Mouse (Mus musculus): ENCODE measurements around the gene Il21r. TPM values are rescaled to one million over a fixed set of nuclear protein-coding genes. Genes with fewer than 3 reads are reported as not detected.

The Il21r gene
- total and polyA plus RNA-seq, 3 experiments: 103 to 252 (median 142) TPM

- Histone ChIP-seq H3K9ac (ENCODE audit: insufficient read depth, low read depth) (no peak overlapping the region), H3K4me3 (replicated peaks in 1 of 3; ENCODE audit: low read depth in 2 of 3, low read length in 2 of 3, poor library complexity in 1 of 3) (no peak overlapping the region), H3K9me3 (replicated peaks; ENCODE audit: low read length) (no peaks in the 10 kb centered on the region), H3K4me1 (ENCODE audit: control insufficient read depth in 1 of 2, insufficient read depth in 2 of 2) (no peaks in the 10 kb centered on the region), H3K27me3 (replicated peaks) (no peaks in the 10 kb centered on the region), H3K27ac (ENCODE audit: insufficient read depth, low read depth) (no peak overlapping the region), H3K4me2 (ENCODE audit: insufficient read depth, low read depth, poor library complexity, severe bottlenecking) (no peak overlapping the region), H3K36me3 (replicated peaks in 1 of 2; ENCODE audit: control insufficient read depth in 1 of 2, insufficient read depth in 1 of 2, low read length in 1 of 2) (peaks cover 76 to 92% of the 10 kb centered on the region in 2 experiments), H3K79me2 (replicated peaks; ENCODE audit: control insufficient read depth, extremely low read depth, insufficient read depth, poor library complexity, severe bottlenecking) (no peaks in the 10 kb centered on the region)
- dilution Hi-C loops (cut with MboI; ENCODE audit: extremely low pct_ligation_motif_present, extremely low pct_unique_long_range_greater_than_20kb, low sequenced_read_pairs) (no loop called here), in situ Hi-C loops (cut with MboI; ENCODE audit: low pct_ligation_motif_present, low pct_unique_long_range_greater_than_20kb, low sequenced_read_pairs) (no loop called here)
- DNase-seq (ENCODE audit: extremely low read depth): no peak
- TF ChIP-seq ZNF384 (IDR thresholded peaks at IDR 0.05; ENCODE audit: low read depth, low read length): no peak
- TF ChIP-seq TBP (conservative IDR thresholded peaks at IDR 0.05; ENCODE audit: low read depth, low read length): no peak
- no peak for TF ChIP-seq MAZ (IDR thresholded peaks at IDR 0.05; ENCODE audit: low read depth, low read length)
- TF ChIP-seq IRF4 (IDR thresholded peaks at IDR 0.05; ENCODE audit: low read depth, low read length): no peak
- no peak for TF ChIP-seq JUND (conservative IDR thresholded peaks at IDR 0.05; ENCODE audit: low read depth, low read length)
- no peak for TF ChIP-seq CHD1 (IDR thresholded peaks at IDR 0.05; ENCODE audit: low read depth, low read length)
- TF ChIP-seq UBTF (IDR thresholded peaks at IDR 0.05; ENCODE audit: low read depth, low read length): no peak
- TF ChIP-seq CTCF (conservative IDR thresholded peaks at IDR 0.05 in 1 of 2, IDR thresholded peaks at IDR 0.05 in 1 of 2; ENCODE audit: low read depth in 2 of 2, low read length in 2 of 2): no peak
- TF ChIP-seq MYC (IDR thresholded peaks at IDR 0.05; ENCODE audit: low read depth, low read length): no peak
- no peak for TF ChIP-seq ELF1 (IDR thresholded peaks at IDR 0.05; ENCODE audit: low read depth, low read length)
- no peak for TF ChIP-seq POLR2A (IDR thresholded peaks at IDR 0.05; ENCODE audit: low read depth, low read length)
- TF ChIP-seq SIN3A (IDR thresholded peaks at IDR 0.05; ENCODE audit: low read length): no peak
- no peak for TF ChIP-seq PAX5 (IDR thresholded peaks at IDR 0.05; ENCODE audit: low read length)
- no peak for TF ChIP-seq USF2 (conservative IDR thresholded peaks at IDR 0.05; ENCODE audit: low read depth, low read length)
- TF ChIP-seq RAD21 (IDR thresholded peaks at IDR 0.05; ENCODE audit: low read depth, low read length): no peak
Observed at GRCm38 (mm10) chr7:125663654-125664053, 60.4 kb downstream of the Il21r start.

DNA sequence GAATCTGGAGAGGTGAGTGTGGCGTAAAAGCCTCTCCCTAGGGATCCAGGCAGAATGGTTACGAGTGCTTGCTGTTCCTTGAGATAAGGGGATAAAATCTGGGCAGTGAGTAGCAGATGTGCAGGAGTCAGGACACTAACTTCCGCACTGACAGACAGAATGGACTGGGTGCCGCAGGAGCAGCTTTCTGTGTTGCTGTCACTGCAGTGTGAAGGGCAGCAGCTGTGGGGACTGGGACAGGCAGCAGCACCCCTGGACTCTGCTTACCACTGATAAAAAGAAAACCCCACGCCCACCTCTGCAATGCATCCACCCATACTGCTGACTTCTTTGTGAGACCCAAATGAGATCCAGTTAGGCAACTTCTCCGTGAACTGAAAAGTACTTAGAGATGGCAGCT is 67.6 kb downstream of the Il21r start:
- no peaks in the 10 kb centered on the region for H3K79me2 ChIP-seq (replicated peaks; ENCODE audit: control insufficient read depth, extremely low read depth, insufficient read depth, poor library complexity, severe bottlenecking)
- dilution Hi-C loops (cut with MboI; ENCODE audit: extremely low pct_ligation_motif_present, extremely low pct_unique_long_range_greater_than_20kb, low sequenced_read_pairs) (no loop called here), in situ Hi-C loops (cut with MboI; ENCODE audit: low pct_ligation_motif_present, low pct_unique_long_range_greater_than_20kb, low sequenced_read_pairs) (no loop called here)
- no peaks in the 10 kb centered on the region for H3K9me3 ChIP-seq (replicated peaks; ENCODE audit: low read length)
- H3K4me1 ChIP-seq (ENCODE audit: control insufficient read depth in 1 of 2, insufficient read depth in 2 of 2): peaks cover 4 to 9% of the 10 kb centered on the region in 2 experiments
- no peak overlapping the region for H3K9ac ChIP-seq (ENCODE audit: insufficient read depth, low read depth)
- H3K4me2 ChIP-seq (ENCODE audit: insufficient read depth, low read depth, poor library complexity, severe bottlenecking): no peak overlapping the region
- no peak overlapping the region for H3K4me3 ChIP-seq (replicated peaks in 1 of 3; ENCODE audit: low read depth in 2 of 3, low read length in 2 of 3, poor library complexity in 1 of 3)
- no peak overlapping the region for H3K27ac ChIP-seq (ENCODE audit: insufficient read depth, low read depth)
- no peaks in the 10 kb centered on the region for H3K27me3 ChIP-seq (replicated peaks)
- no peak for DNase-seq (ENCODE audit: extremely low read depth)
- H3K36me3 ChIP-seq (replicated peaks in 1 of 2; ENCODE audit: control insufficient read depth in 1 of 2, insufficient read depth in 1 of 2, low read length in 1 of 2): peaks cover 92 to 99% of the 10 kb centered on the region in 2 experiments
- no peak for TF ChIP-seq JUN (IDR thresholded peaks at IDR 0.05; ENCODE audit: insufficient read depth, low read depth, low read length)

GRCm38 (mm10) chr7:125671396-125671795 is 68.2 kb downstream of the Il21r start:
- no peak for TF ChIP-seq MYC (IDR thresholded peaks at IDR 0.05; ENCODE audit: low read depth, low read length)
- TF ChIP-seq MAX (IDR thresholded peaks at IDR 0.05; ENCODE audit: low read length): no peak
- no peak for TF ChIP-seq ZC3H11A (IDR thresholded peaks at IDR 0.05; ENCODE audit: low read depth, low read length)
- no peak for TF ChIP-seq ZMIZ1 (IDR thresholded peaks at IDR 0.05; ENCODE audit: low read depth, low read length)
- no peak for TF ChIP-seq TBP (conservative IDR thresholded peaks at IDR 0.05; ENCODE audit: low read depth, low read length)
- TF ChIP-seq JUND (conservative IDR thresholded peaks at IDR 0.05; ENCODE audit: low read depth, low read length): no peak
- TF ChIP-seq KAT2A (IDR thresholded peaks at IDR 0.05; ENCODE audit: insufficient replicate concordance, low read length): no peak
- TF ChIP-seq PAX5 (IDR thresholded peaks at IDR 0.05; ENCODE audit: low read length): no peak
- TF ChIP-seq ZKSCAN1 (IDR thresholded peaks at IDR 0.05; ENCODE audit: borderline replicate concordance, low read depth, low read length): no peak
- TF ChIP-seq POLR2A (IDR thresholded peaks at IDR 0.05; ENCODE audit: low read depth, low read length): no peak
- no peak for TF ChIP-seq EP300 (IDR thresholded peaks at IDR 0.05; ENCODE audit: low read length)
- no peak for TF ChIP-seq TCF12 (IDR thresholded peaks at IDR 0.05; ENCODE audit: low read depth, low read length)
- TF ChIP-seq ZNF384 (IDR thresholded peaks at IDR 0.05; ENCODE audit: low read depth, low read length): no peak
- no peak for TF ChIP-seq RAD21 (IDR thresholded peaks at IDR 0.05; ENCODE audit: low read depth, low read length)
- no peak for TF ChIP-seq MAZ (IDR thresholded peaks at IDR 0.05; ENCODE audit: low read depth, low read length)
- no peak overlapping the region for H3K27ac ChIP-seq (ENCODE audit: insufficient read depth, low read depth)
- H3K27me3 ChIP-seq (replicated peaks): no peaks in the 10 kb centered on the region
- no peak for DNase-seq (ENCODE audit: extremely low read depth)
- H3K4me1 ChIP-seq (ENCODE audit: control insufficient read depth in 1 of 2, insufficient read depth in 2 of 2): peaks cover 8 to 14% of the 10 kb centered on the region in 2 experiments
- in situ Hi-C loops (cut with MboI; ENCODE audit: low pct_ligation_motif_present, low pct_unique_long_range_greater_than_20kb, low sequenced_read_pairs): no loop called here
- H3K9me3 ChIP-seq (replicated peaks; ENCODE audit: low read length): no peaks in the 10 kb centered on the region
- H3K4me2 ChIP-seq (ENCODE audit: insufficient read depth, low read depth, poor library complexity, severe bottlenecking): no peak overlapping the region
- no peak overlapping the region for H3K9ac ChIP-seq (ENCODE audit: insufficient read depth, low read depth)
- no peaks in the 10 kb centered on the region for H3K79me2 ChIP-seq (replicated peaks; ENCODE audit: control insufficient read depth, extremely low read depth, insufficient read depth, poor library complexity, severe bottlenecking)
- dilution Hi-C loops (cut with MboI; ENCODE audit: extremely low pct_ligation_motif_present, extremely low pct_unique_long_range_greater_than_20kb, low sequenced_read_pairs): no loop called here
- no peak overlapping the region for H3K4me3 ChIP-seq (replicated peaks in 1 of 3; ENCODE audit: low read depth in 2 of 3, low read length in 2 of 3, poor library complexity in 1 of 3)
- peaks cover 92 to 99% of the 10 kb centered on the region in 2 experiments for H3K36me3 ChIP-seq (replicated peaks in 1 of 2; ENCODE audit: control insufficient read depth in 1 of 2, insufficient read depth in 1 of 2, low read length in 1 of 2)
